Mouse (Mus musculus) T-helper 2 cell (primary cell): ENCODE data around the gene Zc3h18.

Source experiments
- in situ Hi-C: fragments of 300-600 bp; cut with MboI, MseI; formaldehyde crosslinking; loops from one replicate; pipeline ENCODE4 v1.15.1; 2025; ENCODE audit warnings: high pct_unique_total_duplicates

Gene Zc3h18

DNA sequence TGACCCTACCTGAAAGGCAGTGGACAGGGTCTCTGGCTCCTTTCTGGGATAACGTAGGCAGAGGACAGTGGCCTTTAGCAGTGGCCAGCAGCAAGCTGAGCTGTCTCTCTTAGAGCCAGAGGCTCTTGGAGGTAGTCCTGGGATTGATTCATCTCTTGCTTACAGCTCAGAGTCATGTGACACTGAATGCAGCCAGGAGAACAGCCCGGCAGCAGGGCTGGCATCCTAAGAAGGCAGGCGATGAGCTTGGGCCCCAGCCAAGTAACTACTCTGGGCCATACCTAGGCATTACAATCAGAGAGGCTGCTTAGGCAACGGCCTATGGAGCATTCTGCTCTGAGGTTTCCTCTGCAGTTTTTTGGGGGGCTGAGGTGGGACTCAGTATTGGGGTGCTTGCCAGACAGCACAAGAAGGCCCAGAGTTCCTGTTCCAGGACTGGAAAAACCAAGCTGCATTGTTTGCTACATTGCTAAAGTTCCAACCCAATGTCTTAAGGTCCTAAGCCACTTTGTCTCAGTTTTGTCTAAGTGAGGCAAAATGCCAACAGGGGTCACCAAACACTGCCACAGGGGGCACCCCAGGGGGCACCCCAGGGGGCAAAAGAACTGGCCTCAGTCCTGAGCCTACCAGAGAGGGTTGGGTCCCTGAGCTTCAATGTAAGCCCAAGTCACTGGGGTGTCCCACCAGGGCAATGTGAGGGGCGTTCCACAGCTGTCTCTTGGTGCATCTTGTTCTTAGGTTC is 28.4 kb upstream of the Zc3h18 start:
- in situ Hi-C loops: no loop called here

GRCm38 (mm10) chr8:122349357-122350297 is 26.8 kb upstream of the Zc3h18 start:
- in situ Hi-C loops: loop anchor here (10.0 kb wide), 1 partner anchor 175 kb away; no protein-coding TSS in a partner anchor

GRCm38 (mm10) chr8:122350309-122351089 is 25.9 kb upstream of the Zc3h18 start:
- in situ Hi-C loops: loop anchor here (10.0 kb wide), 1 partner anchor 176 kb away; no protein-coding TSS in a partner anchor

GRCm38 (mm10) chr8:122354157-122354556 is 22.3 kb upstream of the Zc3h18 start:
- in situ Hi-C loops: loop anchor here (10.0 kb wide), 1 partner anchor 179 kb away; no protein-coding TSS in a partner anchor

GRCm38 (mm10) chr8:122355642-122356606 is 20.5 kb upstream of the Zc3h18 start:
- in situ Hi-C loops: loop anchor here (10.0 kb wide), 1 partner anchor 181 kb away; no protein-coding TSS in a partner anchor

- in situ Hi-C loops: loop anchor here (10.0 kb wide), 1 partner anchor 182 kb away; no protein-coding TSS in a partner anchor
Observed at GRCm38 (mm10) chr8:122357202-122357601, 19.2 kb upstream of the Zc3h18 start.

DNA sequence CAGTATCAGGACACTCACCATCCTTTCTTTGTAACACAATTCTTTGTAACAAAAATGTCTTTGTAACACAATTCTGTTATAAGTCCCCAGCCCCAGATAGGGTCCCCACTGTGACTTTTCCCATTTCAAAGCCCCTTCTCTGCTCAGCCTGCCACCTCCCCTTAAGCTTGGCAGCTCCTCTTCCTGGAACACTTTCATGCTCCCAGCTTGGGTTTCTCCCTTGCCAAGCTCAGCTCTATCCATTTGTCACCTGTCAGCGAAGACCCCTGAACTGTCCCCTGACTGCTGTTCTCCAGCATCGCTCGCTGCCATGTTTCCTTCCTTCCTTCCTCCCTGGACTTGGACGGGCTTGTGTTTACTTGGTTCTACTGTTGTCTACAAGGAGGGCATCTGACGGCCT is 18.8 kb upstream of the Zc3h18 start:
- in situ Hi-C loops: loop anchor here (10.0 kb wide), 1 partner anchor 183 kb away; no protein-coding TSS in a partner anchor

DNA sequence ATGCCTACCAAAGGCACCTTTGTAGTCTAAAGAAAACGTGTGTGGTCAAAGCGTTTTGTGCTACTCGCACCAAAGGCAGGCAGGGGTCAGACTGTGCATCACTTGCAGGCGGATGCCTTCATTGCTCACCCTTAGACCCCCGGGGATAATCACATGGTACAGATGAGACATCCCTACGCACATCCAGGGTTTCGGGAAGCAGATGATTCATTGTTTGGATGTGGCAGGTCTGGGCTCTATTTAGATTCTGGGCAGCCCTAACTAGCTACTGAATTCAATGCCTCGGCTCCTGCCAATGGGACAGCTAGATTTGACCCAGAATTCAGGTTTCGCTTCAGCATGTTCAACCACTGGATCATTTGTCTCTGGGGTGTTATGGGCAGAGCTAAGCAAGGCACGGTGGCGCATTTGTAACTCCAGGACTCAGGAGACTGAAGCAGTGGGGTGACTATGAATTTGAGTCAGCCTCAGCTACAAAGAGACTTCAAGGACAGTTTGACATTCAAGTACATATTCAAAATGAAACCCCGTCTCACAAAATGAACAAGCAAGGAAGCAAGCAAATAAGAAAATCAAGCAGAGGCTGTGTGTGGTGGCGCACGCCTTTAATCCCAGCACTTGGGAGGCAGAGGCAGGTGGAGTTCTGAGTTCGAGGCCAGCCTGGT is 17.2 kb upstream of the Zc3h18 start:
- in situ Hi-C loops: loop anchor here (10.0 kb wide), 1 partner anchor 184 kb away; no protein-coding TSS in a partner anchor

DNA sequence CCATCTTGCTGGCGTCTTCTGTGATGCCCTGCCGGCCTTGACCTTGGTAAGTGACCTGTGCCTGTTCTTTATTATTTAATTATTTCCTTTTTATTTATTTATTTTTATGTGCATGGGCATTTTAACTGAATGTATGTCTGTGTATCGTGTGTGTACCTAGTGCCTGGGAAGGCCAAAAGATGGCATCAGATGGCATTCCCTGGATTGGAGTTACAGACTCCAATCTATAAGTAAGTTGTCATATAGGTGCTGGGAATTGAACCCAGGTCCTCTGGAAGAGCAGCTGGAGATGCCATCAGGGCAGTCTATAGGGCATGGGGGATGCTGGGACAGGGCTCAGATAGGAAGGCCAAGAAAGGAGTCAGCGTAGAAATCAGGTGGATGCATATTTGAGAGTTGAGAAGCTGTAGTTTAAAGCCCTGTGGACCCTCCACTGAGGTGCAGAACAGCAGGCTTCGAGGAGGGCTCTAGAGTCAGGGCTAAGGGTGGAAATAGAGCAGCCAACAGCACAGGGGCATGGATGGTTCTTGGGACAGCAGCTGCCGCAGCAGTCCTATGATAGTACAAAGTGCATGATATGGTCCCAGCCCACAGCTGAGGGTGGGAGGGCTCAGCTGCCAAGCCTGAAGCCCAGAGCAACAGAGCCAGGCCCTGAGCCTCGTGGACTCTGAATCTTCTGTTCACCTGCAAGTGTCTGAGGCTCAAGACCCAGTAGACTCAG is 15.6 kb upstream of the Zc3h18 start, which contains the start of gene Trhr2:
Gene Trhr2, minus strand, starts transcription at position 51 of the 721 bp plus-strand sequence.
- in situ Hi-C loops: no loop called here

DNA sequence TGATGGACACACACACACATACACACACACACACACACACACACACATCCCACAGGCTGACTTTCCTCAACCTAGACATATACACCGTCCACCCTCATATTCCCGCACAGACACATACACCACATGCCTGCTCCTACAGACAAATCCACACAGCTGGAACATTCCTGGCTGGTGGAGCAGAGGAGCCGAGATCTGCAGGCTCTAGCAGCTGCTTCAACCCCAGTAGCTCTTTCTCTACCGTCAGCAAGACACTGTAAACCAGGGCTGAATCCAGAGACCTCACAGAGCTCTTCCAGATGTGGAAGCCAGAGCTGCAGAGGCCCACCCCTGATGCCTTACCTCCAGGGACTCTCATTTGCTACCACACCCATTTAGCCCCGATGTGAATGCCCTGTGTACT is 14.1 kb upstream of the Zc3h18 start:
- in situ Hi-C loops: no loop called here

DNA sequence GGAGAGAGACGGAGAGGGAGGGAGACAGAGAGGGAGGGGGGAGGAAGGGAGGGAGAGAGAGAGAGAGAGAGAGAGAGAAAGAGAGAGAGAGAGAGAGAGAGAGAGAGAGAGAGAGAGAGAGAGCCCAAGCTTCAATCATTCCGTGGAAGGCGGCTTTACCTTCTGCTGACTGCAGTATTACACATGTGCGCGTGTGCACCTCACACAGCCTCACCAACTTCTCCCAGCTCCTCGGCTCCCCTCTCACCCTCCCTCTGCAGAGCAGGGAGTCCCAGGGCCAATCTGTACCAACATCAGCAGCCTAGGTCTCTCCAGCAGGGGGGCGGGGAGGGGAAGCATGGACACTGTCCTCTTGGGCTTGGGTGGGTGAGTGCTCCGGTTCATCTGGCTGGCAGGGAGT is 13.4 kb upstream of the Zc3h18 start:
- in situ Hi-C loops: no loop called here

DNA sequence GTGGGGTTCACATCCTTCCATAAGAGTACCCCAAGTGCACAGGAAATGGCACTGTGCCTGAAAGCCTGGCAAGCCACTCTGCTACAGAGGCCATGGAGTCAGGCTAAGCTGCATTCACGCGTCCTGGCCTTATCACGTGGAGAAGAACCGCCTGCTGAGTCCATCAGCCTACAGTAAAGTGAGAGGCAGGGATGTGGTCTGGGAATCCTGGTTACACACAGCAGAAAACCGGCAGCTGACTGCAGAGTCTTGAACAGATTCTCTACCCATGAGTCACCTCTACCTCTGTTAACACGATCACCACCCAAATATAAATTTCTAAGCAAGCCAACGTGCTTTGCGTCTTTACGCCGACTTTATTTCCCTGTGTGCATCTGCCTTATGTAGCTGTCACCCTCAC is 7.9 kb upstream of the Zc3h18 start:
- in situ Hi-C loops: no loop called here

DNA sequence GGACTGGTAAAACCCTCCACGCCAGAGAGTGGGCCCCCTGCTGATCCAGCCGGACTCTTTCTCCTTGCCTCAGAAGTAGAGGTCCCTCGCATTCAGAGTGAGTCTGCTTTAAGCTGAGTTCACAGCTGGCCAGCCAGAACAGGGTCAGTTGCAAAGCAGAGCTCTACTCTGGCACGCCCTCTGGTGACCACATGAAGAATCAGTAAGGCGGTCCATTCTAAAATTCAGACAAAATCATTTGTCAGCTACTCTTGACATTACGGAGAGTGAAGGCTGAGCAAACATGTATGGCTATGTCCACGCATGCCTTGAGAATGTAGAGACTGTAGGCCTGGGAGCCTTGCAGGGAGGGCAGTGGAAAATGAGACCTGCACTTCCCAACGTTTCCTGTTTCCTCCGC is 6.7 kb upstream of the Zc3h18 start:
- in situ Hi-C loops: loop anchor here (5.0 to 10.0 kb wide), 2 partner anchors 97 to 1665 kb away; no protein-coding TSS in a partner anchor

DNA sequence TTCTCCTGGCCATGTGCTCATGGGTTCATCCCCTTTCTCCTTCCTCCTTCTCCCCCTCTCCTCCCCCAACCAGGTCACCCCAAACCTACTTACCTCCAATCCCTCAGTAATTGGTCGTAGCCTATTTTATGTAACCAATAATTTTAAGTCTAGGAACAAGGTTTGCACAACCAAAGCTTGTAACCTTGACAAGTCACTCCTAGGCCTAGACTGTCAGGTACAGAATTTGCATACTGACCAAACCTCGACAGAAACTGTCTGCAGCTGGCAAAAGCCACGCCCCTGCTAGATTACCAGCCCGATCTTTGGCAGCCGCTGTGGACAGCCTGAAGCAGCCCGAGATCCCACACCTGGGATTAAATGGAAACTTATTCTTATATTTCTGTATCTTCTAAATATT is 4.7 kb upstream of the Zc3h18 start:
- in situ Hi-C loops: loop anchor here (5.0 to 10.0 kb wide), 2 partner anchors 99 to 1663 kb away; no protein-coding TSS in a partner anchor

DNA sequence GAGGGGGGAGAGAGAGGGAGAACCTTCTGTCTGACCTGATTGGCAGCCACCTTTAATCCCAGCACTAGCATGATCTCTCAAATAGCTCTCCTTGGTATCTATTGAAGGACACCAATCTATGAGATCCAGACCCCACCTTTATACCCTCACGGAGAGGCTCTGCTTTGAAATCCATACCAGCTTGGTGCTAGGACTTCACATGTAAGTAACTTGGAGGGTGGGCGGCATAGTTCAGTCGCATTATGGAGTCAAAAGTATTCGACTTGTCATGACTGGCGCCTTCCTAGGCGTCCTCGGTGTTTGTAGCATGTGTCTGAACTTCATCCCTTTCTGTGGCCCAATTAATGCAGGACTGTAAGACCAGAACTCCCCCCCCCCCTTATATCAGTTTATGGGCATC is 1.1 kb upstream of the Zc3h18 start:
- in situ Hi-C loops: loop anchor here (10.0 kb wide), 1 partner anchor 1659 kb away; no protein-coding TSS in a partner anchor

DNA sequence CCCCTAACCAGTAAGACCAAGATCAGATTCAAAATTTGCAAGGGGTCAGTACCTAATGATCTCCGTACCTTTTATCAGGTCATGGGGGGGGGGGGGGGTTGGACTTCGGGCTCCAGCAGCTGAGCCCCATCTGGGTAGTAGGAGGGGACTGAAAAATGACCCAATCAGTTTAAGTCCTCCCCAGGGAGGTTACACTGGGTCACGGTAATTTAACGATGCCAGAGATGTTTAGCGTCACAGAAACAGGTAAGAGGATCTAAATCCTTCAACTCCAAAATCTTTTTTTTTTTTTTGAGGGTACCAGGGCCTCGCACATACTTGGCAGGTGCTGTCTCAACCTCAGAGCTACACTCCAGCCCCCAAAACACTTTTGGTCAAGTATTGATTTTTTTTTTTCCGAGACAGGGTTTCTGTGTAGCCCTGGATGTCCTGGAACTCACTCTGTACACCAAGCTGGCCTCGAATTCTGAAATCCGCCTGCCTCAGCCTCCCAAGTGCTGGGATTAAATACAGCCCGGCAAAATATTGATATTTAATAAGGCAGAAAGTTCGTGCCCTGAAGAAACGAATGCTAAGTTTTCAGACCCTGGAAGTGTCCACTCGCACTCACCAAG is 551 bp upstream of the Zc3h18 start:
- in situ Hi-C loops: loop anchor here (10.0 kb wide), 1 partner anchor 1659 kb away; no protein-coding TSS in a partner anchor

DNA sequence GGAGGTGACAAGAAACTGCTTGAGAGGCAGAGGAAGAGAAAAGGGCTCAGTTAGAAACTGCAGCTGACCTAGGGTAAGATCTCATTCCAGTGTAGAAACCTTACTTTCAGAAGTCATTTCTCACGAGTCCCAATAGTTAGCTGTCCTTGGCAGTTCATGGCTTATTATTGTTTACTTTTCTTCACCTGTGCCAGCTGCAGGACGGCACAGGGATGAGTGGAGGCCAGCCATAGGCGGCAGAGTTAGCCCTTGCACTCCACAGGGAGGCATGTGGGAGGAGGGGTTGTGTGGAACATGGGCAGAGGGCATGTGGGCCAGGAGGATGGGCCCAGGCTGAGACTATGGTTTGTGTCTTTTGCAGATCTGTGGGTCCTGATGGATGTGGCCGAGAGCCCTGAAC is 6.6 kb downstream of the Zc3h18 start:
- in situ Hi-C loops: no loop called here

GRCm38 (mm10) chr8:122389357-122389756 is 12.9 kb downstream of the Zc3h18 start:
- in situ Hi-C loops: no loop called here
